Mouse (Mus musculus): ENCODE results near the gene Myh7b. TPM values are rescaled to one million over a fixed set of nuclear protein-coding genes. Genes with fewer than 3 reads are reported as not detected.

The Myh7b gene
- total RNA-seq, 2 experiments from 2014 or later, result 0.88 to 5.0 TPM

Small RNA genes within 50 kb of the gene (microRNA-seq; reads per million reads assigned to microRNA genes)
- 598 to 799 reads per million in 2 experiments for gene Mir499 (ENCODE audit: borderline replicate concordance in 2 of 2)

Other genes with a start within 250 kb of the Myh7b start
- 100 to 1,000 TPM; 406 to 449 TPM for gene Trp53inp2, start 230.2 kb upstream of the Myh7b start, total RNA-seq (2021)
- gene Ncoa6, start 137.3 kb upstream of the Myh7b start, total RNA-seq (2021), result 10 to 100 TPM; 13.0 to 13.8 TPM
- 10 to 100 TPM; 27.0 to 31.2 TPM for gene Acss2, start 93.3 kb upstream of the Myh7b start, total RNA-seq (2021)
- under 1 TPM; 0.41 to 0.80 TPM for gene Ggt7, start 93.0 kb upstream of the Myh7b start, total RNA-seq (2021)
- 1 to 10 TPM; 5.6 to 5.9 TPM for gene Gss, start 18.4 kb upstream of the Myh7b start, total RNA-seq (2021)
- 10 to 100 TPM; 84.3 to 86.1 TPM for gene Trpc4ap, start 81.2 kb downstream of the Myh7b start, total RNA-seq (2021)
- gene Edem2, start 118.3 kb downstream of the Myh7b start, total RNA-seq (2021), result 1 to 10 TPM; 3.9 to 5.0 TPM
- not detected for gene Gm17581, start 124.7 kb downstream of the Myh7b start, total RNA-seq (2021)
- gene Procr, start 139.9 kb downstream of the Myh7b start, total RNA-seq (2021), result 10 to 100 TPM in 1 of 2 experiments, 1 to 10 TPM in 1; 5.9 to 12.4 TPM
- gene Mmp24, start 164.1 kb downstream of the Myh7b start, total RNA-seq (2021), result not detected
- 10 to 100 TPM; 22.3 to 25.3 TPM for gene BC029722, start 208.2 kb downstream of the Myh7b start, total RNA-seq (2021)
- 10 to 100 TPM; 38.6 to 45.3 TPM for gene Eif6, start 215.7 kb downstream of the Myh7b start, total RNA-seq (2021)
- gene Fam83c, start 223.6 kb downstream of the Myh7b start, total RNA-seq (2021), result not detected

Data from gastrocnemius, postnatal 25 days (tissue).